Mouse (Mus musculus) G1E (cell line): ENCODE measurements around the gene Zfp423. TPM values are rescaled to one million over a fixed set of nuclear protein-coding genes. Genes with fewer than 3 reads are reported as not detected.

Source experiments
- ATAC-seq: 2 replicates; pipeline ENCODE4 v1.8.0; 2016; ENCODE audit warnings: mild to moderate bottlenecking; ENCODE audit not compliant: insufficient number of reproducible peaks, poor library complexity, low FRiP score, severe bottlenecking; ENCODE audit errors: extremely low read depth
- DNase-seq: peaks from one replicate; pipeline ENCODE4 v3.0.0; 2012; ENCODE audit warnings: low spot score
- H3K27me3 ChIP-seq: 2 replicates; pipeline ENCODE4 v1.6.1; 2012; ENCODE audit warnings: mild to moderate bottlenecking, low read length, inconsistent platforms; ENCODE audit not compliant: insufficient read depth
- H3K36me3 ChIP-seq: replicated peaks from 2 replicates; pipeline ENCODE3; 2012; ENCODE audit warnings: mild to moderate bottlenecking, inconsistent platforms
- H3K4me1 ChIP-seq: 2 replicates; pipeline ENCODE4 v1.6.1; 2012; ENCODE audit warnings: low read depth, low read length, inconsistent platforms, mixed read lengths; ENCODE audit not compliant: insufficient read depth
- H3K4me3 ChIP-seq: 2 replicates; pipeline ENCODE4 v1.5.1; 2012; ENCODE audit warnings: low read depth, mild to moderate bottlenecking, inconsistent platforms, low read length, moderate library complexity, mixed read lengths
- H3K9me3 ChIP-seq: replicated peaks from 2 replicates; pipeline ENCODE4 v1.6.1; 2012; ENCODE audit warnings: inconsistent platforms
- CTCF ChIP-seq: IDR thresholded peaks from 2 replicates; pipeline ENCODE4 v1.5.1; 2012; ENCODE audit warnings: low read depth, low read length, inconsistent platforms, mixed read lengths
- GATA1 ChIP-seq: IDR thresholded peaks from 2 replicates; pipeline ENCODE4 v1.6.1; 2012; ENCODE audit warnings: borderline replicate concordance, low read length, inconsistent platforms, mixed read lengths
- GATA2 ChIP-seq: IDR thresholded peaks from 2 replicates; pipeline ENCODE4 v1.6.1; 2012; ENCODE audit warnings: low read depth, low read length, inconsistent platforms, borderline replicate concordance
- POLR2AphosphoS5 ChIP-seq: IDR thresholded peaks from 2 replicates; pipeline ENCODE4 v1.6.1; 2012; ENCODE audit warnings: low read depth, low read length, inconsistent platforms; ENCODE audit not compliant: insufficient replicate concordance
- TAL1 ChIP-seq: conservative IDR thresholded peaks from 2 replicates; pipeline ENCODE4 v1.6.1; 2012; ENCODE audit warnings: low read depth, low read length, inconsistent platforms, mixed read lengths
- polyA plus RNA-seq: library from polyadenylated mRNA; stranded (reverse); fragments of >175 nt; gene quantifications from 2 replicates; pipeline ENCODE4 v1.2.3, GENCODE M21; 2012
- total RNA-seq, 2 experiments: library from RNA; stranded (forward) in 1 of 2; stranded (reverse) in 1 of 2; fragments of 200-1000 nt in 1 of 2; fragments of >200 nt in 1 of 2; fragmentation: Nextera tagmentation in 1 of 2; gene quantifications; 2 replicates each; pipeline ENCODE4 v1.2.3; 2014 to 2017

Zfp423 gene
- total and polyA plus RNA-seq, 3 experiments: not detected

- no peak overlapping the region; the same call in 1 of the 2 replicates for H3K4me3 ChIP-seq
Measured at GRCm38 (mm10) chr8:87939308-87939936, 20.0 kb downstream of the Zfp423 start.

GRCm38 (mm10) chr8:87938351-87939232 lies 20.8 kb downstream of the Zfp423 start:
- DNase-seq: no peak
- Histone ChIP-seq H3K4me3 (no peak overlapping the region; the same call in 1 of the 2 replicates), H3K4me1 (no peaks in the 10 kb centered on the region), H3K36me3 (no peaks in the 10 kb centered on the region), H3K27me3 (no peaks in the 10 kb centered on the region), H3K9me3 (peaks cover 69% of the 10 kb centered on the region)
- TF ChIP-seq CTCF (no peak), GATA1 (no peak), TAL1 (no peak), GATA2 (no peak)
- ATAC-seq: no peak

More at GRCm38 (mm10) chr8:87939308-87939936, 20.0 kb downstream of the Zfp423 start:
- Histone ChIP-seq H3K9me3 (peaks cover 70% of the 10 kb centered on the region), H3K27me3 (no peaks in the 10 kb centered on the region), H3K4me1 (no peaks in the 10 kb centered on the region), H3K36me3 (no peaks in the 10 kb centered on the region)
- no peak for TF ChIP-seq TAL1
- no peak for TF ChIP-seq CTCF
- TF ChIP-seq GATA2: no peak
- TF ChIP-seq POLR2AphosphoS5: no peak
- no peak for TF ChIP-seq GATA1
- DNase-seq (no peak), ATAC-seq (no peak)

- Histone ChIP-seq H3K27me3 (no peaks in the 10 kb centered on the region), H3K4me3 (no peak overlapping the region), H3K36me3 (no peaks in the 10 kb centered on the region), H3K9me3 (peaks cover 70% of the 10 kb centered on the region), H3K4me1 (no peaks in the 10 kb centered on the region)
- ATAC-seq: no peak
- no peak for DNase-seq
- TF ChIP-seq GATA1 (no peak), GATA2 (no peak), CTCF (no peak), TAL1 (no peak), POLR2AphosphoS5 (no peak)
Measured at GRCm38 (mm10) chr8:87937211-87937610, 22.2 kb downstream of the Zfp423 start.

GRCm38 (mm10) chr8:87935088-87935680 lies 24.2 kb downstream of the Zfp423 start:
- Histone ChIP-seq H3K9me3 (peaks cover 79% of the 10 kb centered on the region), H3K4me1 (no peaks in the 10 kb centered on the region), H3K4me3 (no peak overlapping the region), H3K36me3 (no peaks in the 10 kb centered on the region), H3K27me3 (no peaks in the 10 kb centered on the region)
- no peak for ATAC-seq
- no peak for DNase-seq
- TF ChIP-seq POLR2AphosphoS5: no peak
- no peak for TF ChIP-seq GATA1
- no peak for TF ChIP-seq GATA2
- TF ChIP-seq CTCF: no peak
- no peak for TF ChIP-seq TAL1

- ATAC-seq (no peak), DNase-seq (no peak)
- Histone ChIP-seq H3K9me3 (peaks cover 72% of the 10 kb centered on the region), H3K36me3 (no peaks in the 10 kb centered on the region), H3K4me3 (no peak overlapping the region), H3K4me1 (no peaks in the 10 kb centered on the region), H3K27me3 (no peaks in the 10 kb centered on the region)
- TF ChIP-seq CTCF (no peak), TAL1 (no peak), GATA2 (no peak), GATA1 (no peak), POLR2AphosphoS5 (no peak)
Measured at GRCm38 (mm10) chr8:87934175-87934574, 25.2 kb downstream of the Zfp423 start.

- ATAC-seq: no peak
- no peak for DNase-seq
- H3K4me1 ChIP-seq: no peaks in the 10 kb centered on the region
- no peaks in the 10 kb centered on the region for H3K36me3 ChIP-seq
- H3K27me3 ChIP-seq: no peaks in the 10 kb centered on the region
- TF ChIP-seq CTCF (no peak), GATA2 (no peak)
- peaks cover 71% of the 10 kb centered on the region for H3K9me3 ChIP-seq
- H3K4me3 ChIP-seq: no peak overlapping the region
Measured at GRCm38 (mm10) chr8:87933752-87934151, 25.6 kb downstream of the Zfp423 start.
